Mouse (Mus musculus) CH12.LX (cell line): Measurements from ENCODE around the gene Gm20489. TPM values are rescaled to one million over a fixed set of nuclear protein-coding genes. Genes with fewer than 3 reads are reported as not detected.
A peak's percentile ranks its signal among the peaks of the same experiment; 100 is the strongest.

ENCODE experiments used
- DNase-seq: peaks from one replicate; pipeline ENCODE4 v3.0.0-alpha.2; 2013; ENCODE audit errors: extremely low read depth
- H3K27ac ChIP-seq: 2 replicates; pipeline ENCODE4 v1.5.1; 2012; ENCODE audit warnings: low read depth, mild to moderate bottlenecking, control low read depth, moderate library complexity; ENCODE audit not compliant: insufficient read depth
- H3K27me3 ChIP-seq: replicated peaks from 2 replicates; pipeline ENCODE3; 2012; ENCODE audit warnings: inconsistent platforms
- H3K36me3 ChIP-seq, 2 experiments: replicated peaks in 1 of 2; 2 replicates each; pipeline versions ENCODE3 to v1.6.1; 2012; ENCODE audit warnings: inconsistent platforms in 1 of 2, low read length in 1 of 2, mild to moderate bottlenecking in 1 of 2, mixed read lengths in 1 of 2, moderate library complexity in 1 of 2; ENCODE audit not compliant: control insufficient read depth in 1 of 2, insufficient read depth in 1 of 2
- H3K4me1 ChIP-seq, 2 experiments: 2 replicates each; pipeline ENCODE4 v1.6.1; 2012; ENCODE audit warnings: inconsistent platforms in 1 of 2, moderate library complexity in 1 of 2; ENCODE audit not compliant: insufficient read depth in 2 of 2, control insufficient read depth in 1 of 2
- H3K4me2 ChIP-seq: 2 replicates; pipeline ENCODE4 v1.6.1; 2012; ENCODE audit warnings: low read depth, mild to moderate bottlenecking, control low read depth; ENCODE audit not compliant: poor library complexity, insufficient read depth, severe bottlenecking
- H3K4me3 ChIP-seq, 3 experiments: fragments of 150-350 bp in 1 of 3; sonication (generic) in 1 of 3; replicated peaks in 1 of 3; 2 replicates each; pipeline versions ENCODE3 to v1.5.1; 2011 to 2012; ENCODE audit warnings: low read depth in 2 of 3, low read length in 2 of 3, mild to moderate bottlenecking in 2 of 3, moderate library complexity in 2 of 3, control low read depth in 1 of 3, improper control_type of control experiment in 1 of 3, inconsistent platforms in 1 of 3, mixed read lengths in 1 of 3; ENCODE audit not compliant: poor library complexity in 1 of 3
- H3K79me2 ChIP-seq: replicated peaks from 2 replicates; pipeline ENCODE4 v1.6.1; 2012; ENCODE audit warnings: mild to moderate bottlenecking, moderate library complexity; ENCODE audit not compliant: control insufficient read depth, poor library complexity, insufficient read depth, severe bottlenecking; ENCODE audit errors: extremely low read depth
- H3K9ac ChIP-seq: 2 replicates; pipeline ENCODE4 v1.6.1; 2012; ENCODE audit warnings: low read depth, mild to moderate bottlenecking, control low read depth, moderate library complexity; ENCODE audit not compliant: insufficient read depth
- H3K9me3 ChIP-seq: replicated peaks from 2 replicates; pipeline ENCODE3; 2012; ENCODE audit warnings: low read length, inconsistent platforms, mixed read lengths
- BHLHE40 ChIP-seq: IDR thresholded peaks from 2 replicates; pipeline ENCODE4 v1.6.1; 2011; ENCODE audit warnings: mild to moderate bottlenecking, low read depth, low read length, improper control_type of control experiment
- CHD1 ChIP-seq: IDR thresholded peaks from 2 replicates; pipeline ENCODE4 v1.6.1; 2012; ENCODE audit warnings: low read depth, low read length, improper control_type of control experiment, inconsistent platforms
- CHD2 ChIP-seq: IDR thresholded peaks from 2 replicates; pipeline ENCODE4 v1.6.1; 2011; ENCODE audit warnings: low read length, improper control_type of control experiment
- CTCF ChIP-seq, 2 experiments: IDR thresholded peaks in 1 of 2; conservative IDR thresholded peaks in 1 of 2; 2 replicates each; pipeline ENCODE4 v1.5.1; 2011 to 2012; ENCODE audit warnings: low read depth in 2 of 2, low read length in 2 of 2, improper control_type of control experiment in 1 of 2, inconsistent platforms in 1 of 2, mild to moderate bottlenecking in 1 of 2, moderate library complexity in 1 of 2
- E2F4 ChIP-seq: IDR thresholded peaks from 2 replicates; pipeline ENCODE4 v1.6.1; 2011; ENCODE audit warnings: low read depth, low read length, improper control_type of control experiment; ENCODE audit not compliant: insufficient replicate concordance
- ELF1 ChIP-seq: IDR thresholded peaks from 2 replicates; pipeline ENCODE4 v1.6.1; 2014; ENCODE audit warnings: low read depth, mild to moderate bottlenecking, inconsistent platforms, low read length, improper control_type of control experiment
- EP300 ChIP-seq: IDR thresholded peaks from 2 replicates; pipeline ENCODE4 v1.6.1; 2011; ENCODE audit warnings: low read length, improper control_type of control experiment
- GABPA ChIP-seq: IDR thresholded peaks from 2 replicates; pipeline ENCODE4 v1.6.1; 2012; ENCODE audit warnings: low read depth, low read length, improper control_type of control experiment, inconsistent platforms; ENCODE audit not compliant: insufficient replicate concordance
- IRF4 ChIP-seq: IDR thresholded peaks from 2 replicates; pipeline ENCODE4 v1.6.1; 2014; ENCODE audit warnings: low read depth, mild to moderate bottlenecking, inconsistent platforms, low read length, improper control_type of control experiment
- JUN ChIP-seq: IDR thresholded peaks from 2 replicates; pipeline ENCODE4 v1.6.1; 2011; ENCODE audit warnings: low read depth, mild to moderate bottlenecking, low read length, improper control_type of control experiment, moderate library complexity; ENCODE audit not compliant: insufficient read depth
- JUND ChIP-seq: conservative IDR thresholded peaks from 2 replicates; pipeline ENCODE4 v1.6.1; 2011; ENCODE audit warnings: low read depth, low read length, improper control_type of control experiment
- KAT2A ChIP-seq: IDR thresholded peaks from 2 replicates; pipeline ENCODE4 v1.6.1; 2012; ENCODE audit warnings: low read length, improper control_type of control experiment, inconsistent platforms; ENCODE audit not compliant: insufficient replicate concordance
- MAFK ChIP-seq: IDR thresholded peaks from 2 replicates; pipeline ENCODE4 v1.6.1; 2011; ENCODE audit warnings: low read length, improper control_type of control experiment; ENCODE audit not compliant: insufficient replicate concordance
- MAX ChIP-seq: IDR thresholded peaks from 2 replicates; pipeline ENCODE4 v1.6.1; 2011; ENCODE audit warnings: low read length, improper control_type of control experiment
- NELFE ChIP-seq: IDR thresholded peaks from 2 replicates; pipeline ENCODE4 v1.6.1; 2011; ENCODE audit warnings: low read depth, low read length, improper control_type of control experiment
- NRF1 ChIP-seq: IDR thresholded peaks from 2 replicates; pipeline ENCODE4 v1.6.1; 2014; ENCODE audit warnings: low read depth, mild to moderate bottlenecking, inconsistent platforms, low read length, improper control_type of control experiment, moderate library complexity
- PAX5 ChIP-seq: IDR thresholded peaks from 2 replicates; pipeline ENCODE4 v1.6.1; 2012; ENCODE audit warnings: low read length, inconsistent platforms, mixed read lengths
- POLR2A ChIP-seq: IDR thresholded peaks from 2 replicates; pipeline ENCODE4 v1.6.1; 2011; ENCODE audit warnings: low read depth, mild to moderate bottlenecking, improper control_type of control experiment, low read length
- POLR2AphosphoS2 ChIP-seq: IDR thresholded peaks from 2 replicates; pipeline ENCODE4 v1.6.1; 2011; ENCODE audit warnings: low read depth, low read length, improper control_type of control experiment
- RAD21 ChIP-seq: IDR thresholded peaks from 2 replicates; pipeline ENCODE4 v1.6.1; 2011; ENCODE audit warnings: low read depth, mild to moderate bottlenecking, low read length, improper control_type of control experiment, moderate library complexity
- RCOR1 ChIP-seq: conservative IDR thresholded peaks from 2 replicates; pipeline ENCODE4 v1.6.1; 2012; ENCODE audit warnings: low read depth, mild to moderate bottlenecking, inconsistent platforms, low read length, improper control_type of control experiment
- SMC3 ChIP-seq: IDR thresholded peaks from 2 replicates; pipeline ENCODE4 v1.6.1; 2011; ENCODE audit warnings: low read depth, low read length, improper control_type of control experiment
- TBP ChIP-seq: conservative IDR thresholded peaks from 2 replicates; pipeline ENCODE4 v1.6.1; 2011; ENCODE audit warnings: low read depth, low read length, improper control_type of control experiment
- USF1 ChIP-seq: IDR thresholded peaks from 2 replicates; pipeline ENCODE4 v1.6.1; 2014; ENCODE audit warnings: low read depth, mild to moderate bottlenecking, inconsistent platforms, low read length, improper control_type of control experiment
- ZC3H11A ChIP-seq: IDR thresholded peaks from 2 replicates; pipeline ENCODE4 v1.6.1; 2012; ENCODE audit warnings: low read depth, mild to moderate bottlenecking, inconsistent platforms, low read length, improper control_type of control experiment
- ZKSCAN1 ChIP-seq: IDR thresholded peaks from 2 replicates; pipeline ENCODE4 v1.6.1; 2012; ENCODE audit warnings: low read depth, inconsistent platforms, low read length, improper control_type of control experiment, borderline replicate concordance
- ZMIZ1 ChIP-seq: IDR thresholded peaks from 2 replicates; pipeline ENCODE4 v1.6.1; 2012; ENCODE audit warnings: low read depth, mild to moderate bottlenecking, inconsistent platforms, low read length, improper control_type of control experiment
- ZNF384 ChIP-seq: IDR thresholded peaks from 2 replicates; pipeline ENCODE4 v1.6.1; 2012; ENCODE audit warnings: low read depth, low read length, improper control_type of control experiment, inconsistent platforms
- dilution Hi-C: fragments of 300-500 bp; cut with MboI; formaldehyde crosslinking; loops from 2 replicates; pipeline ENCODE4 v1.14.3; 2020; ENCODE audit warnings: low sequenced_read_pairs; ENCODE audit not compliant: extremely low pct_unique_long_range_greater_than_20kb, extremely low pct_ligation_motif_present
- in situ Hi-C: fragments of 300-500 bp; cut with MboI; formaldehyde crosslinking; loops from 3 replicates; pipeline ENCODE4 v1.14.3; 2019; ENCODE audit warnings: low sequenced_read_pairs, low pct_ligation_motif_present, low pct_unique_long_range_greater_than_20kb, mixed read lengths
- polyA plus RNA-seq: library from polyadenylated mRNA; unstranded; fragments of >175 nt; gene quantifications from 2 replicates; pipeline ENCODE4 v1.2.1, GENCODE M21; 2012; ENCODE audit warnings: low read depth; ENCODE audit not compliant: insufficient read length
- total RNA-seq, 2 experiments: library from RNA; depleted of rRNA; stranded (reverse); fragments of 300-350 nt in 1 of 2; fragments of >200 nt in 1 of 2; gene quantifications; 2 replicates each; pipeline ENCODE4 v1.2.3; 2012 to 2014

Gm20489 gene
- total and polyA plus RNA-seq, 3 experiments: 0.30 TPM; not detected in 2

GRCm38 (mm10) chrX:101285953-101286670 is 17.3 kb upstream of the Gm20489 start:
- Histone ChIP-seq H3K36me3 (peaks cover 89 to 98% of the 10 kb centered on the region in 2 experiments), H3K27ac (no peak overlapping the region), H3K4me2 (no peak overlapping the region), H3K4me1 (no peaks in the 10 kb centered on the region), H3K4me3 (no peak overlapping the region), H3K9ac (no peak overlapping the region), H3K79me2 (no peaks in the 10 kb centered on the region), H3K27me3 (no peaks in the 10 kb centered on the region), H3K9me3 (no peaks in the 10 kb centered on the region)
- DNase-seq: no peak
- TF ChIP-seq NRF1: no peak
- no peak for TF ChIP-seq TBP
- no peak for TF ChIP-seq PAX5
- TF ChIP-seq GABPA: no peak
- no peak for TF ChIP-seq CHD2
- no peak for TF ChIP-seq RCOR1
- no peak for TF ChIP-seq IRF4
- no peak for TF ChIP-seq NELFE
- no peak for TF ChIP-seq ZKSCAN1
- no peak for TF ChIP-seq JUN
- TF ChIP-seq USF1: no peak
- TF ChIP-seq CHD1: no peak
- no peak for TF ChIP-seq JUND
- TF ChIP-seq BHLHE40: no peak
- dilution Hi-C loops: no loop called here
- in situ Hi-C loops: loop anchor here (25.0 kb wide), 1 partner anchor 149 kb away; no protein-coding TSS in a partner anchor

- dilution Hi-C loops: no loop called here
- H3K36me3 ChIP-seq: peaks cover 91 to 100% of the 10 kb centered on the region in 2 experiments
- TF ChIP-seq KAT2A: no peak
- TF ChIP-seq POLR2A: no peak
- no peak for TF ChIP-seq NELFE
- no peak for TF ChIP-seq JUN
- TF ChIP-seq IRF4: no peak
- no peak for TF ChIP-seq POLR2AphosphoS2
- no peak for TF ChIP-seq ZNF384
- TF ChIP-seq CTCF (conservative IDR thresholded peaks at IDR 0.05 in 1 of 2, IDR thresholded peaks at IDR 0.05 in 1 of 2; ENCODE audit: low read depth in 2 of 2, low read length in 2 of 2): peak; percentile 15 to 70; a peak in 3 of 4 replicates
- no peak for TF ChIP-seq GABPA
- TF ChIP-seq RAD21: peak; percentile 60
- no peak for TF ChIP-seq CHD1
- TF ChIP-seq EP300: no peak
- no peak for TF ChIP-seq MAX
- TF ChIP-seq MAFK: no peak
- TF ChIP-seq TBP: no peak
- TF ChIP-seq SMC3: peak; percentile 88
- TF ChIP-seq ZMIZ1: no peak
- TF ChIP-seq ZC3H11A: no peak
- TF ChIP-seq E2F4: no peak
- TF ChIP-seq ELF1: no peak
- H3K27ac ChIP-seq: no peak overlapping the region
- H3K4me2 ChIP-seq: no peak overlapping the region
- in situ Hi-C loops: loop anchor here (25.0 kb wide), 1 partner anchor 148 kb away; no protein-coding TSS in a partner anchor
- no peaks in the 10 kb centered on the region for H3K9me3 ChIP-seq
- no peaks in the 10 kb centered on the region for H3K27me3 ChIP-seq
- H3K4me3 ChIP-seq: no peak overlapping the region
- H3K79me2 ChIP-seq: no peaks in the 10 kb centered on the region
- no peaks in the 10 kb centered on the region for H3K4me1 ChIP-seq
- no peak overlapping the region for H3K9ac ChIP-seq
- peak; percentile 38 for DNase-seq
Measured at GRCm38 (mm10) chrX:101285534-101285933, 16.7 kb upstream of the Gm20489 start.
